Mouse (Mus musculus) limb, embryonic 14.5 days (tissue): Measurements from ENCODE around the gene Rtl1. TPM values are rescaled to one million over a fixed set of nuclear protein-coding genes. Genes with fewer than 3 reads are reported as not detected.

Source experiments
- ATAC-seq: fragments of 200-750 bp; cut with Nextera tagmentation; 2 replicates; pipeline ENCODE4 v1.8.0; 2017; ENCODE audit warnings: low read depth, moderate number of reproducible peaks, moderate TSS enrichment; ENCODE audit not compliant: low FRiP score
- DNase-seq: peaks from one replicate; pipeline ENCODE4 v3.0.0-alpha.2; 2015; ENCODE audit warnings: low spot score
- H3K27ac ChIP-seq: fragments of 300-500 bp; sonication (generic); replicated peaks from 2 replicates; pipeline ENCODE4 v1.5.1; 2014; ENCODE audit warnings: low read depth, mild to moderate bottlenecking, low read length, moderate library complexity, mixed read lengths
- H3K27me3 ChIP-seq: fragments of 300-500 bp; sonication (generic); 2 replicates; pipeline ENCODE4 v1.6.1; 2014; ENCODE audit warnings: low read length, mixed read lengths; ENCODE audit not compliant: control insufficient read depth, insufficient read depth
- H3K36me3 ChIP-seq: fragments of 300-500 bp; sonication (generic); 2 replicates; pipeline ENCODE4 v1.6.1; 2014; ENCODE audit warnings: mild to moderate bottlenecking, low read length, moderate library complexity, mixed read lengths; ENCODE audit not compliant: control insufficient read depth, insufficient read depth
- H3K4me1 ChIP-seq: fragments of 300-500 bp; sonication (generic); 2 replicates; pipeline ENCODE4 v1.6.1; 2014; ENCODE audit warnings: antibody characterized with exemption, low read length, mixed read lengths; ENCODE audit not compliant: control insufficient read depth, insufficient read depth
- H3K4me2 ChIP-seq: fragments of 300-500 bp; sonication (generic); replicated peaks from 2 replicates; pipeline ENCODE4 v1.6.1; 2014; ENCODE audit warnings: low read depth, mild to moderate bottlenecking, low read length, moderate library complexity; ENCODE audit not compliant: severe bottlenecking
- H3K4me3 ChIP-seq: fragments of 300-500 bp; sonication (generic); replicated peaks from 2 replicates; pipeline ENCODE4 v1.5.1; 2014; ENCODE audit warnings: low read length
- H3K9ac ChIP-seq: fragments of 300-500 bp; sonication (generic); 2 replicates; pipeline ENCODE4 v1.6.1; 2014; ENCODE audit warnings: mild to moderate bottlenecking, low read depth, low read length, moderate library complexity; ENCODE audit not compliant: severe bottlenecking
- H3K9me3 ChIP-seq: fragments of 300-500 bp; sonication (generic); 2 replicates; pipeline ENCODE4 v1.6.1; 2016; ENCODE audit warnings: low read length; ENCODE audit not compliant: control insufficient read depth
- POLR2A ChIP-seq: fragments of 200-500 bp; IDR thresholded peaks from 2 replicates; pipeline ENCODE4 v1.8.0; 2012; ENCODE audit warnings: inconsistent platforms, mild to moderate bottlenecking, moderate library complexity, borderline replicate concordance; ENCODE audit not compliant: insufficient read depth, insufficient read length; ENCODE audit errors: extremely low read depth
- WGBS: fragments of 180-500 bp; shearing (Covaris S2); extraction: QIAGEN DNeasy Blood & Tissue Kit; methylation state at CpG from one replicate; pipeline ENCODE4 v1.1.7; 2014; 5-methylcytosine and 5-hydroxymethylcytosine counted together
- polyA plus RNA-seq, 2 experiments: library from polyadenylated mRNA; depleted of rRNA in 1 of 2; stranded (reverse) in 1 of 2; unstranded in 1 of 2; fragments of >200 nt; fragmentation: Nextera tagmentation in 1 of 2; extraction: Ambion mirVana in 1 of 2; gene quantifications; 2 replicates each; pipeline versions ENCODE4 v1.2.1 to v1.2.3; 2012 to 2014

The Rtl1 gene
- polyA plus RNA-seq (2012; rRNA removed): 5.6 and 6.6 TPM in 2 replicates
- polyA plus RNA-seq (2014; fragmentation: Nextera tagmentation; extraction: Ambion mirVana): 3.8 and 4.2 TPM in 2 replicates

- TF ChIP-seq POLR2A: no peak
- no peak within 1 kb of the TSS for H3K27ac ChIP-seq
- no peak within 1 kb of the TSS for H3K4me3 ChIP-seq
- H3K4me1 ChIP-seq: peaks cover 20% of the 10 kb centered on the region
- H3K4me2 ChIP-seq: no peak within 1 kb of the TSS
- peaks cover 58% of the 10 kb centered on the region for H3K36me3 ChIP-seq
- no peaks in the 10 kb centered on the region for H3K9me3 ChIP-seq
- ATAC-seq (no peak), DNase-seq (no peak)
- H3K27me3 ChIP-seq: no peaks in the 10 kb centered on the region
- 85% methylated on average over 7 of the region's 7 CpGs for WGBS
- H3K9ac ChIP-seq: no peak within 1 kb of the TSS
Observed at GRCm38 (mm10) chr12:109600230-109600629, at the start of gene Rtl1. Rtl1 (minus strand) TSS chr12:109600330.

GRCm38 (mm10) chr12:109640560-109641167, 40.5 kb upstream of the Rtl1 start:
- Histone ChIP-seq H3K4me3 (no peak overlapping the region), H3K4me2 (no peak overlapping the region), H3K4me1 (no peaks in the 10 kb centered on the region), H3K27ac (no peak overlapping the region), H3K36me3 (peaks cover 30% of the 10 kb centered on the region), H3K9me3 (no peaks in the 10 kb centered on the region), H3K9ac (no peak overlapping the region), H3K27me3 (no peaks in the 10 kb centered on the region)
- DNase-seq (no peak), ATAC-seq (no peak)
- 64% methylated on average over 3 of the region's 3 CpGs for WGBS
- no peak for TF ChIP-seq POLR2A

- Histone ChIP-seq H3K9me3 (no peaks in the 10 kb centered on the region), H3K4me3 (no peak overlapping the region), H3K36me3 (peaks cover 16% of the 10 kb centered on the region), H3K4me2 (no peak overlapping the region), H3K27ac (no peak overlapping the region), H3K27me3 (no peaks in the 10 kb centered on the region), H3K9ac (no peak overlapping the region), H3K4me1 (no peaks in the 10 kb centered on the region)
- no peak for ATAC-seq
- no peak for TF ChIP-seq POLR2A
- no peak for DNase-seq
- 57% methylated on average over 3 of the region's 3 CpGs for WGBS
Observed at GRCm38 (mm10) chr12:109632035-109632434, 31.9 kb upstream of the Rtl1 start.

- H3K9ac ChIP-seq: no peak overlapping the region
- WGBS: 89% methylated on average over 1 of the region's 1 CpGs
- no peak overlapping the region for H3K27ac ChIP-seq
- no peak overlapping the region for H3K4me2 ChIP-seq
- H3K4me3 ChIP-seq: no peak overlapping the region
- no peaks in the 10 kb centered on the region for H3K4me1 ChIP-seq
- H3K9me3 ChIP-seq: no peaks in the 10 kb centered on the region
- ATAC-seq (no peak), DNase-seq (no peak)
- peaks cover 11% of the 10 kb centered on the region for H3K36me3 ChIP-seq
- H3K27me3 ChIP-seq: no peaks in the 10 kb centered on the region
- no peak for TF ChIP-seq POLR2A
Observed at GRCm38 (mm10) chr12:109628887-109629286, 28.8 kb upstream of the Rtl1 start.

- ATAC-seq: no peak
- H3K27me3 ChIP-seq: no peaks in the 10 kb centered on the region
Observed at GRCm38 (mm10) chr12:109626910-109627309, 26.8 kb upstream of the Rtl1 start.

More at GRCm38 (mm10) chr12:109626910-109627309, 26.8 kb upstream of the Rtl1 start:
- Histone ChIP-seq H3K27ac (no peak overlapping the region), H3K9me3 (no peaks in the 10 kb centered on the region), H3K4me2 (no peak overlapping the region), H3K4me3 (no peak overlapping the region), H3K9ac (no peak overlapping the region), H3K36me3 (peaks cover 14% of the 10 kb centered on the region), H3K4me1 (no peaks in the 10 kb centered on the region)
- 91% methylated on average over 5 of the region's 5 CpGs for WGBS
- DNase-seq: no peak
- TF ChIP-seq POLR2A: no peak
